Mouse (Mus musculus) E14TG2a.4 (cell line): ENCODE results near the gene Pgm5.

ENCODE experiments used
- CTCF ChIP-seq: conservative IDR thresholded peaks from 2 replicates; pipeline ENCODE4 v1.5.1; 2014; ENCODE audit warnings: low read length
- NANOG ChIP-seq: IDR thresholded peaks from 2 replicates; pipeline ENCODE4 v1.6.1; 2014; ENCODE audit warnings: borderline replicate concordance, low read length, mixed read lengths
- POU5F1 ChIP-seq: IDR thresholded peaks from 2 replicates; pipeline ENCODE4 v1.6.1; 2014; ENCODE audit warnings: low read length, borderline replicate concordance

DNA sequence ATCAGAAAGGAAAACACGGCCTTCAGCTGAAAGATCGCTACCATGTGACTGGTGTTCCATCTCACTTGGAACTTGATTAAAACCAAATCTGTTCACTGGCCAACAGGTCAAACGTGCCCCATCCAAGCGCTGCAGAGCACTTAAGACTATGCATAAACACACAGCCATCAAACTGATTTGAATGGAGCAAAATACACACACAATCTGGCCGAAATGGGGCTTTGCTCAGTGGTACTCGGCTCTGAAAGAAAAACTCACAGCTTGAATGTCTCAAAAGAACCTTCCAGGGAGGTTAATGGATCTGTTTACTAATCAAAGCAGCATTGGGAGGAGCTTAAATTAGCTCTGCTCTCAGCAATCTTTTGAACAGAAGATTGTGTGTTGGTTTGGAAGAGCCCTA, 81.7 kb downstream of the Pgm5 start:
- no peak for TF ChIP-seq CTCF
- TF ChIP-seq NANOG, result no peak
- TF ChIP-seq POU5F1, result no peak
